Mouse (Mus musculus) stomach, postnatal 0 days (tissue): ENCODE measurements around the gene Cd53. TPM values are rescaled to one million over a fixed set of nuclear protein-coding genes. Genes with fewer than 3 reads are reported as not detected.

Experiments used
- ATAC-seq: fragments of 200-750 bp; cut with Nextera tagmentation; 2 replicates; pipeline ENCODE4 v1.8.0; 2017; ENCODE audit not compliant: low FRiP score, low TSS enrichment
- DNase-seq: peaks from one replicate; pipeline ENCODE4 v3.0.0-alpha.2; 2016; ENCODE audit warnings: low spot score
- H3K27ac ChIP-seq: fragments of 300-500 bp; sonication (generic); replicated peaks from 2 replicates; pipeline ENCODE4 v1.5.1; 2014; ENCODE audit warnings: mild to moderate bottlenecking, control low read depth
- H3K27me3 ChIP-seq: fragments of 300-500 bp; sonication (generic); 2 replicates; pipeline ENCODE4 v1.6.1; 2014; ENCODE audit warnings: low read length; ENCODE audit not compliant: control insufficient read depth, insufficient read depth
- H3K36me3 ChIP-seq: fragments of 300-500 bp; sonication (generic); 2 replicates; pipeline ENCODE4 v1.6.1; 2014; ENCODE audit warnings: low read length, mixed read lengths; ENCODE audit not compliant: control insufficient read depth, insufficient read depth
- H3K4me1 ChIP-seq: fragments of 300-500 bp; sonication (generic); replicated peaks from 2 replicates; pipeline ENCODE4 v1.6.1; 2014; ENCODE audit warnings: antibody characterized with exemption; ENCODE audit not compliant: control insufficient read depth, insufficient read depth
- H3K4me2 ChIP-seq: fragments of 300-500 bp; sonication (generic); replicated peaks from 2 replicates; pipeline ENCODE4 v1.6.1; 2014; ENCODE audit warnings: low read depth, mild to moderate bottlenecking, control low read depth, moderate library complexity
- H3K4me3 ChIP-seq: fragments of 300-500 bp; sonication (generic); 2 replicates; pipeline ENCODE4 v1.5.1; 2014; ENCODE audit warnings: low read depth, low read length, control low read depth
- H3K9ac ChIP-seq: fragments of 300-500 bp; sonication (generic); 2 replicates; pipeline ENCODE4 v1.6.1; 2014; ENCODE audit warnings: mild to moderate bottlenecking, low read length, control low read depth, mixed read lengths
- H3K9me3 ChIP-seq: fragments of 300-500 bp; sonication (generic); 2 replicates; pipeline ENCODE4 v1.6.1; 2016; ENCODE audit warnings: low read length; ENCODE audit not compliant: control insufficient read depth
- CTCF ChIP-seq: IDR thresholded peaks from 2 replicates; pipeline ENCODE4 v1.5.1; 2016; ENCODE audit warnings: antibody characterized with exemption, low read depth, mild to moderate bottlenecking, moderate library complexity
- EP300 ChIP-seq: optimal IDR thresholded peaks from 2 replicates; pipeline ENCODE3; 2016; ENCODE audit warnings: antibody characterized with exemption
- WGBS: fragments of 180-500 bp; shearing (Covaris S2); extraction: QIAGEN DNeasy Blood & Tissue Kit; methylation state at CpG from one replicate; pipeline ENCODE4 v1.1.7; 2014; 5-methylcytosine and 5-hydroxymethylcytosine counted together
- polyA plus RNA-seq: library from polyadenylated mRNA; unstranded; fragments of >200 nt; fragmentation: Nextera tagmentation; extraction: Ambion mirVana; gene quantifications from 2 replicates; pipeline ENCODE4 v1.2.1, GENCODE M21; 2015

Gene Cd53
- polyA plus RNA-seq, 1 experiment from 2014 or later, result 6.2 TPM

DNA sequence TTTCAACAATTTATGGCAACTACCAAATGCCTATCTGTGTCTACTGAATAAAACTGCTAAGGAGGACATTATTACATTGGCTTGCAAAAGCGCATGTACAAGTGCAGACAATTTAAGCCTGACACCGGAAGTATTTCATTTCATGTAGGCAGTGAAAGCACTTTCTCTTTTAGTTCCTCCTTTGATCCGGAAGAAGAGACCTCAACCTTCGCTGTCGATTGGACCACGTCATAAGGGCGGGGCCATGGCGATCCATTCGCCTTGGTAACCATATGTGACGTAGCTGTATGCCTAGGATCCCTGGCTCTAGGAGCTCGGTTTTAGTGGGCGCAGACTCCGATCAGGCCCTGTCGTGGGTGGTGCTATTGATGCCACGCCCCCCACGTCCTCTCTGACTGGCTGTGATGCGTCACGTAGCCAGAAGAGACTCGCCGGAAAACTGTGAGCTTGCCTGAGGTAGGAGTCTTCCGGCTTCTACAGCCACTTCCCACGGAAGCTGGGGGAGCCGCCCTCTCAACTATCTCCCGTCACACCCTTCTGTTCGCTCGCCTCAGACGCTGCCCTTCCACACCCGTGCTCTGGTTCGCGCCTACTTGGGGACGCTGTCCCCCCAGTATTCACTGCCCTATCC, 68.4 kb downstream of the Cd53 start:
- DNase-seq (peak; percentile 97), ATAC-seq (peak; percentile 100)
- Histone ChIP-seq H3K4me3 (peak overlapping the region; percentile 69), H3K27ac (peak overlapping the region; percentile 98), H3K9ac (peak overlapping the region; percentile 70), H3K27me3 (no peaks in the 10 kb centered on the region), H3K36me3 (no peaks in the 10 kb centered on the region), H3K4me1 (no peaks in the 10 kb centered on the region), H3K4me2 (peak overlapping the region; percentile 62), H3K9me3 (no peaks in the 10 kb centered on the region)
- TF ChIP-seq CTCF (no peak), EP300 (no peak)
- 2% methylated on average over 31 of the region's 31 CpGs for WGBS

Other genes with a start within 250 kb of the Cd53 start
- 89.1 and 90.2 TPM in 2 replicates for gene Dram2, start 242.4 kb downstream of the Cd53 start, polyA plus RNA-seq
- 68.9 and 69.3 TPM in 2 replicates for gene Cept1, start 242.3 kb downstream of the Cd53 start, polyA plus RNA-seq
- 9.6 and 10.5 TPM in 2 replicates for gene Lrif1, start 105.2 kb downstream of the Cd53 start, polyA plus RNA-seq
- gene Olfr266, start 36.1 kb upstream of the Cd53 start, polyA plus RNA-seq, result not detected in 2 replicates
- 0.15 and 0.34 TPM in 2 replicates for gene Kcna3, start 246.0 kb upstream of the Cd53 start, polyA plus RNA-seq